Mouse (Mus musculus) stomach, embryonic 16.5 days (tissue): Measurements from ENCODE around the gene Catsperb. TPM values are rescaled to one million over a fixed set of nuclear protein-coding genes. Genes with fewer than 3 reads are reported as not detected.
"Not testable (repeated sequence)": the region's sequence is repeated elsewhere in the genome, so short reads cannot be mapped to it uniquely, and the experiment has no call there.

ENCODE experiments used
- ATAC-seq: fragments of 200-750 bp; cut with Nextera tagmentation; 2 replicates; pipeline ENCODE4 v1.8.0; 2017; ENCODE audit warnings: moderate number of reproducible peaks, moderate TSS enrichment; ENCODE audit not compliant: insufficient read depth, low FRiP score
- H3K27ac ChIP-seq: fragments of 300-500 bp; sonication (generic); 2 replicates; pipeline ENCODE4 v1.5.1; 2014; ENCODE audit warnings: low read length
- H3K27me3 ChIP-seq: fragments of 300-500 bp; sonication (generic); 2 replicates; pipeline ENCODE4 v1.6.1; 2014; ENCODE audit warnings: low read length, control low read depth, mixed read lengths; ENCODE audit not compliant: control insufficient read depth, insufficient read depth
- H3K36me3 ChIP-seq: fragments of 300-500 bp; sonication (generic); 2 replicates; pipeline ENCODE4 v1.6.1; 2014; ENCODE audit warnings: low read length; ENCODE audit not compliant: control insufficient read depth, insufficient read depth
- H3K4me1 ChIP-seq: fragments of 300-500 bp; sonication (generic); 2 replicates; pipeline ENCODE4 v1.6.1; 2014; ENCODE audit warnings: low read length, control low read depth, mixed read lengths; ENCODE audit not compliant: control insufficient read depth, insufficient read depth
- H3K4me2 ChIP-seq: fragments of 300-500 bp; sonication (generic); 2 replicates; pipeline ENCODE4 v1.6.1; 2014; ENCODE audit warnings: low read depth, low read length, mixed read lengths
- H3K4me3 ChIP-seq: fragments of 300-500 bp; sonication (generic); replicated peaks from 2 replicates; pipeline ENCODE4 v1.5.1; 2014; ENCODE audit warnings: mild to moderate bottlenecking, low read length
- H3K9ac ChIP-seq: fragments of 300-500 bp; sonication (generic); 2 replicates; pipeline ENCODE4 v1.6.1; 2014; ENCODE audit warnings: low read length
- H3K9me3 ChIP-seq: fragments of 300-500 bp; sonication (generic); replicated peaks from 2 replicates; pipeline ENCODE4 v1.6.1; 2016; ENCODE audit warnings: low read length, control low read depth; ENCODE audit not compliant: control insufficient read depth
- WGBS: fragments of 180-500 bp; shearing (Covaris S2); extraction: QIAGEN DNeasy Blood & Tissue Kit; methylation state at CpG from one replicate; pipeline ENCODE4 v1.1.7; 2014; 5-methylcytosine and 5-hydroxymethylcytosine counted together
- polyA plus RNA-seq: library from polyadenylated mRNA; unstranded; fragments of >200 nt; fragmentation: Nextera tagmentation; extraction: Ambion mirVana; gene quantifications from 2 replicates; pipeline ENCODE4 v1.2.1, GENCODE M21; 2015

Gene Catsperb
- polyA plus RNA-seq: not detected in 2 replicates

GRCm38 (mm10) chr12:101404353-101404752 lies at the start of gene Catsperb:
Catsperb (plus strand) TSS chr12:101404653.
- not testable (repeated sequence) for H3K9ac ChIP-seq, H3K27me3 ChIP-seq, H3K9me3 ChIP-seq, H3K4me3 ChIP-seq, H3K27ac ChIP-seq, H3K4me2 ChIP-seq, H3K4me1 ChIP-seq, H3K36me3 ChIP-seq, ATAC-seq
- WGBS: 86% methylated on average over 1 of the region's 1 CpGs

- H3K4me3 ChIP-seq, H3K9ac ChIP-seq, H3K27me3 ChIP-seq, H3K36me3 ChIP-seq, H3K27ac ChIP-seq, H3K4me2 ChIP-seq, ATAC-seq, H3K9me3 ChIP-seq, H3K4me1 ChIP-seq: not testable (repeated sequence)
- WGBS: 82% methylated on average over 1 of the region's 1 CpGs
Observed at GRCm38 (mm10) chr12:101361468-101361867, 43.0 kb upstream of the Catsperb start.

- not testable (repeated sequence) for H3K9ac ChIP-seq, H3K4me3 ChIP-seq, H3K4me2 ChIP-seq, ATAC-seq, H3K36me3 ChIP-seq, H3K4me1 ChIP-seq, H3K27ac ChIP-seq, H3K9me3 ChIP-seq, H3K27me3 ChIP-seq
- WGBS: no CpG with 5 or more reads among the region's 1 CpGs
Observed at GRCm38 (mm10) chr12:101381460-101381859, 23.0 kb upstream of the Catsperb start.

- Histone ChIP-seq H3K4me3 (no peak overlapping the region), H3K4me1 (no peaks in the 10 kb centered on the region), H3K4me2 (no peak overlapping the region), H3K27ac (no peak overlapping the region), H3K9me3 (no peaks in the 10 kb centered on the region), H3K9ac (no peak overlapping the region), H3K27me3 (no peaks in the 10 kb centered on the region), H3K36me3 (no peaks in the 10 kb centered on the region)
- WGBS: 60% methylated on average over 1 of the region's 1 CpGs
- ATAC-seq: no peak
Observed at GRCm38 (mm10) chr12:101426131-101426530, 21.7 kb downstream of the Catsperb start.

GRCm38 (mm10) chr12:101462051-101462450 lies 57.6 kb downstream of the Catsperb start:
- H3K27ac ChIP-seq: no peak overlapping the region
- H3K36me3 ChIP-seq: no peaks in the 10 kb centered on the region
- no peak for ATAC-seq
- no peak overlapping the region for H3K4me2 ChIP-seq
- H3K27me3 ChIP-seq: no peaks in the 10 kb centered on the region
- WGBS: 88% methylated on average over 5 of the region's 5 CpGs
- no peak overlapping the region for H3K4me3 ChIP-seq
- H3K9ac ChIP-seq: no peak overlapping the region
- no peaks in the 10 kb centered on the region for H3K9me3 ChIP-seq
- no peaks in the 10 kb centered on the region for H3K4me1 ChIP-seq

GRCm38 (mm10) chr12:101483571-101483970 lies 79.1 kb downstream of the Catsperb start:
- Histone ChIP-seq H3K9ac (no peak overlapping the region), H3K9me3 (no peaks in the 10 kb centered on the region), H3K4me3 (no peak overlapping the region), H3K27me3 (no peaks in the 10 kb centered on the region), H3K36me3 (no peaks in the 10 kb centered on the region), H3K4me1 (no peaks in the 10 kb centered on the region), H3K27ac (no peak overlapping the region), H3K4me2 (no peak overlapping the region)
- ATAC-seq: no peak

- ATAC-seq, H3K36me3 ChIP-seq, H3K27ac ChIP-seq, H3K27me3 ChIP-seq, H3K9me3 ChIP-seq, H3K4me3 ChIP-seq, H3K9ac ChIP-seq, H3K4me2 ChIP-seq, H3K4me1 ChIP-seq: not testable (repeated sequence)
- WGBS: 80% methylated on average over 2 of the region's 2 CpGs
Observed at GRCm38 (mm10) chr12:101511326-101511725, 106.9 kb downstream of the Catsperb start.

- H3K9me3 ChIP-seq, H3K9ac ChIP-seq, ATAC-seq, H3K4me3 ChIP-seq, H3K27ac ChIP-seq, H3K4me1 ChIP-seq, H3K4me2 ChIP-seq, H3K27me3 ChIP-seq, H3K36me3 ChIP-seq: not testable (repeated sequence)
Observed at GRCm38 (mm10) chr12:101606622-101607021, 202.2 kb downstream of the Catsperb start.

GRCm38 (mm10) chr12:101633137-101633536 lies 228.7 kb downstream of the Catsperb start:
- Histone ChIP-seq H3K9me3 (no peaks in the 10 kb centered on the region), H3K27ac (no peak overlapping the region), H3K36me3 (no peaks in the 10 kb centered on the region), H3K9ac (no peak overlapping the region), H3K4me1 (no peaks in the 10 kb centered on the region), H3K4me2 (no peak overlapping the region), H3K4me3 (no peak overlapping the region), H3K27me3 (no peaks in the 10 kb centered on the region)
- 68% methylated on average over 1 of the region's 1 CpGs for WGBS
- no peak for ATAC-seq

- no peak overlapping the region for H3K27ac ChIP-seq
- ATAC-seq: no peak
- no peak overlapping the region for H3K4me2 ChIP-seq
- no peaks in the 10 kb centered on the region for H3K4me1 ChIP-seq
- no peaks in the 10 kb centered on the region for H3K9me3 ChIP-seq
- H3K9ac ChIP-seq: no peak overlapping the region
- 91% methylated on average over 2 of the region's 2 CpGs for WGBS
- H3K27me3 ChIP-seq: no peaks in the 10 kb centered on the region
- no peak overlapping the region for H3K4me3 ChIP-seq
- H3K36me3 ChIP-seq: no peaks in the 10 kb centered on the region
Observed at GRCm38 (mm10) chr12:101667502-101667901, 263.0 kb downstream of the Catsperb start.
